In the genomic region with DNA sequence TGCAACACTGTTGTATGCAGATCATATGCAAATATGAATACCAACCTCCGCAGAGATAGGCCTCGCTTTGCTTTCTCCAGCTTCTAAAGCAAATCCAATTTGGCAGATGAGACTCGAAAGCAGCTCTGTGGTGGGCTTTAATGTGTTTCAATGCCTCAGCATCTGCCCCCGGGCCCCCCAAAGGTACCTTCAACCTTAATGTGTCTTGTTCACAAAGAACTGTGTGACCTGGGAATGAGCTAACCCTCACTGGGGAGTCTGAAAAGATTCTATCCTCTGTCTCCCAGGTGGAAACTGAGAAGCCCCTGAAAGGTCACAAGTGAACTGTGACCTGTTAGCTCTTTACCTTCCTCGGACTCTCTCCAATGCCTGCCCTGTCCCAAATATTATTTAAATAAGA, we compare ENCODE assay signal across 22 mouse cellular contexts. TPM values are rescaled to one million over a fixed set of nuclear protein-coding genes. Genes with fewer than 3 reads are reported as not detected.
"Had no signal": no experiment of that assay in that cellular context is flagged by ENCODE, and none has a peak within 500 bp of the region (broad histone marks: within the 10 kb centered on the region; RNA-seq: fewer than 3 reads in every experiment).

No protein-coding gene starts in this region.

- H3K36me3 ChIP-seq: liver, embryonic 13.5 days; liver, embryonic 15.5 days; lung, embryonic 15.5 days; neural tube, embryonic 12.5 days; stomach, embryonic 15.5 days had no signal

- ATAC-seq: liver, postnatal 0 days; lung, postnatal 0 days; midbrain, embryonic 16.5 days had no signal

- DNase-seq: liver, embryonic 13.5 days; liver, postnatal 0 days; lung, adult 2 months; lung, postnatal 14 days; lung, postnatal 36 days; right cerebral cortex, postnatal 14 days; thymus, adult 2 months; thymus, postnatal 25 days had no signal

- H3K4me1 ChIP-seq: liver, embryonic 13.5 days; liver, embryonic 15.5 days; megakaryocyte, embryonic 14.5 days had no signal

- H3K27me3 ChIP-seq: liver, embryonic 13.5 days; liver, embryonic 15.5 days; lung, embryonic 15.5 days; neural tube, embryonic 12.5 days; stomach, embryonic 15.5 days had no signal

- H3K9me3 ChIP-seq: liver, embryonic 13.5 days; liver, embryonic 15.5 days; lung, embryonic 15.5 days; neural tube, embryonic 12.5 days; stomach, embryonic 15.5 days had no signal

- H3K9ac ChIP-seq: liver, embryonic 13.5 days; liver, embryonic 15.5 days; liver, postnatal 0 days; lung, embryonic 15.5 days; neural tube, embryonic 12.5 days; stomach, embryonic 15.5 days had no signal

- H3K4me3 ChIP-seq: liver, embryonic 13.5 days; liver, embryonic 15.5 days; lung, embryonic 15.5 days; megakaryocyte, embryonic 14.5 days; neural tube, embryonic 12.5 days; stomach, embryonic 15.5 days had no signal

- H3K4me2 ChIP-seq: liver, embryonic 13.5 days; liver, embryonic 15.5 days; lung, embryonic 15.5 days; neural tube, embryonic 12.5 days; stomach, embryonic 15.5 days had no signal

- H3K27ac ChIP-seq: liver, embryonic 13.5 days; liver, embryonic 15.5 days; lung, embryonic 15.5 days; macrophage; neural tube, embryonic 12.5 days; stomach, embryonic 15.5 days; stomach, postnatal 0 days had no signal

RNA-seq across cellular contexts. Expression of gene Cpvl, which starts 11.9 kb away (rescaled TPM):
- total RNA-seq: megakaryocyte progenitor cell, adult 5-6 weeks; monocyte, adult 5-6 weeks; neutrophil, adult 5-6 weeks had no signal
- polyA plus RNA-seq: liver, embryonic 13.5 days; liver, embryonic 15.5 days; liver, postnatal 0 days; lung, adult 2 months; macrophage; midbrain, embryonic 16.5 days; neural tube, embryonic 12.5 days; neural tube, embryonic 14.5 days; spleen, adult 2 months; thymus, adult 2 months had no signal
